Comparison of ENCODE assay signal across 11 mouse cellular contexts in genomic region chr15:26761651-26762050, GRCm38 (mm10).
DNase-seq lines count a peak whose midpoint lies in the region; ATAC-seq and TF ChIP-seq lines count a peak whose summit lies in the region.
"Had no signal": no experiment of that assay in that cellular context is flagged by ENCODE, and none has a peak within 500 bp of the region (broad histone marks: within the 10 kb centered on the region; RNA-seq: fewer than 3 reads in every experiment).

No protein-coding gene starts in this region.

- WGBS in limb, embryonic 14.5 days = 71% methylated on average over 4 of the region's 4 CpGs
- WGBS in limb, embryonic 10.5 days = 91% methylated on average over 4 of the region's 4 CpGs
- WGBS in forebrain, embryonic 13.5 days = 58% methylated on average over 4 of the region's 4 CpGs

- no peaks in the 10 kb centered on the region; the same call in 1 of the 2 replicates for H3K4me1 ChIP-seq in limb, embryonic 14.5 days (ENCODE audit: control insufficient read depth, insufficient read depth, low read length)
- H3K4me1 ChIP-seq in limb, embryonic 10.5 days = peaks cover 12% of the 10 kb centered on the region
- 0 out of 2 replicates have a peak, but pooled peaks cover 5% of the 10 kb centered on the region for H3K4me1 ChIP-seq in forebrain, embryonic 13.5 days
- H3K4me1 ChIP-seq: liver, embryonic 13.5 days had no signal

- no peak overlapping the region for H3K9ac ChIP-seq in limb, embryonic 14.5 days (ENCODE audit: low read depth, low read length, severe bottlenecking)
- no peak overlapping the region for H3K9ac ChIP-seq in forebrain, embryonic 13.5 days
- H3K9ac ChIP-seq: liver, embryonic 13.5 days had no signal

- H3K4me3 ChIP-seq in limb, embryonic 14.5 days (replicated peaks; ENCODE audit: low read length) = no peak overlapping the region
- H3K4me3 ChIP-seq in limb, embryonic 10.5 days = no peak overlapping the region
- no peak overlapping the region for H3K4me3 ChIP-seq in forebrain, embryonic 13.5 days
- H3K4me3 ChIP-seq: liver, embryonic 13.5 days had no signal

- H3K36me3 ChIP-seq in limb, embryonic 14.5 days (ENCODE audit: control insufficient read depth, insufficient read depth, low read length) = no peaks in the 10 kb centered on the region
- H3K36me3 ChIP-seq in limb, embryonic 10.5 days = no peaks in the 10 kb centered on the region
- H3K36me3 ChIP-seq in forebrain, embryonic 13.5 days (ENCODE audit: poor library complexity, severe bottlenecking) = no peaks in the 10 kb centered on the region
- H3K36me3 ChIP-seq: liver, embryonic 13.5 days had no signal

- no peak overlapping the region for H3K27ac ChIP-seq in limb, embryonic 14.5 days (replicated peaks; ENCODE audit: low read depth, low read length)
- no peak overlapping the region for H3K27ac ChIP-seq in limb, embryonic 10.5 days
- H3K27ac ChIP-seq in forebrain, embryonic 13.5 days = no peak overlapping the region
- H3K27ac ChIP-seq: liver, embryonic 13.5 days had no signal

- H3K27me3 ChIP-seq in limb, embryonic 14.5 days (ENCODE audit: control insufficient read depth, insufficient read depth, low read length) = no peaks in the 10 kb centered on the region
- no peaks in the 10 kb centered on the region; the same call in 1 of the 2 replicates for H3K27me3 ChIP-seq in limb, embryonic 10.5 days (ENCODE audit: low read depth, poor library complexity, severe bottlenecking)
- H3K27me3 ChIP-seq in forebrain, embryonic 13.5 days = no peaks in the 10 kb centered on the region
- H3K27me3 ChIP-seq: CH12.LX; liver, embryonic 13.5 days had no signal

- no peak for ATAC-seq in limb, embryonic 14.5 days (ENCODE audit: low FRiP score, low read depth)
- ATAC-seq in forebrain, embryonic 13.5 days = no peak

- TF ChIP-seq POLR2A in limb, embryonic 14.5 days (IDR thresholded peaks at IDR 0.05; ENCODE audit: borderline replicate concordance, extremely low read depth, insufficient read depth, insufficient read length) = no peak

- no peaks in the 10 kb centered on the region for H3K9me3 ChIP-seq in limb, embryonic 14.5 days (ENCODE audit: control insufficient read depth, low read length)
- H3K9me3 ChIP-seq in limb, embryonic 10.5 days (replicated peaks) = no peaks in the 10 kb centered on the region
- H3K9me3 ChIP-seq in forebrain, embryonic 13.5 days (replicated peaks) = no peaks in the 10 kb centered on the region
- H3K9me3 ChIP-seq: liver, embryonic 13.5 days had no signal

- H3K4me2 ChIP-seq in limb, embryonic 14.5 days (replicated peaks; ENCODE audit: low read depth, low read length, severe bottlenecking) = no peak overlapping the region
- H3K4me2 ChIP-seq in forebrain, embryonic 13.5 days = no peak overlapping the region
- H3K4me2 ChIP-seq: liver, embryonic 13.5 days had no signal

- intact Hi-C loops in gastrocnemius, postnatal 14 days (cut with DNase I; ENCODE audit: low total_unique reads) = no loop called here

- DNase-seq in gastrocnemius, postnatal 14 days = peak; percentile 32
- no peak for DNase-seq in gastrocnemius, adult 8-10 months (ENCODE audit: low spot score in 2 of 2)
- peak; percentile 6 for DNase-seq in limb, embryonic 14.5 days (ENCODE audit: low spot score)
- DNase-seq in limb, embryonic 10.5 days (ENCODE audit: low spot score) = no peak
- peak; percentile 20 for DNase-seq in brain, adult 2 months (ENCODE audit: low read depth, low spot score)
- DNase-seq in kidney, postnatal 10 days = peak; percentile 55
- DNase-seq in frontal cortex, postnatal 25 days (ENCODE audit: low spot score in 2 of 2) = no peak
- DNase-seq: liver, embryonic 13.5 days; lung, postnatal 4 days had no signal

Comparison
In these comparisons a context has a peak if more than half of its experiments do, and no peak if none do; other contexts are left out.
1. DNase-seq: peak in gastrocnemius, postnatal 14 days (single experiment), limb, embryonic 14.5 days (single experiment), brain, adult 2 months (single experiment) and kidney, postnatal 10 days (single experiment); none in gastrocnemius, adult 8-10 months (0 of 2), limb, embryonic 10.5 days (single experiment) and frontal cortex, postnatal 25 days (0 of 2).